15 mouse cellular contexts compared by ENCODE assay signal in genomic region chrY:90743053-90743810, GRCm38 (mm10). TPM values are rescaled to one million over a fixed set of nuclear protein-coding genes. Genes with fewer than 3 reads are reported as not detected.
DNase-seq lines count a peak whose midpoint lies in the region; ATAC-seq and TF ChIP-seq lines count a peak whose summit lies in the region.
"Not testable (repeated sequence)": the region's sequence is repeated elsewhere in the genome, so short reads cannot be mapped to it uniquely, and the experiment has no call there.
"Had no signal": no experiment of that assay in that cellular context is flagged by ENCODE, and none has a peak within 500 bp of the region (broad histone marks: within the 10 kb centered on the region; RNA-seq: fewer than 3 reads in every experiment).

No protein-coding gene starts in this region.

- H3K9me3 ChIP-seq in forebrain, embryonic 12.5 days: peaks cover 54% of the 10 kb centered on the region
- H3K9me3 ChIP-seq in hindbrain, embryonic 13.5 days: peaks cover 52% of the 10 kb centered on the region
- peaks cover 54% of the 10 kb centered on the region for H3K9me3 ChIP-seq in midbrain, embryonic 14.5 days (ENCODE audit: control insufficient read depth, low read length)
- peaks cover 15% of the 10 kb centered on the region for H3K9me3 ChIP-seq in stomach, postnatal 0 days (ENCODE audit: control insufficient read depth, low read length)

- H3K9ac ChIP-seq in forebrain, embryonic 12.5 days; hindbrain, embryonic 13.5 days; midbrain, embryonic 14.5 days (replicated peaks; ENCODE audit: low read length); stomach, postnatal 0 days (ENCODE audit: low read length): not testable (repeated sequence)

- H3K4me3 ChIP-seq in forebrain, embryonic 12.5 days (replicated peaks); hindbrain, embryonic 13.5 days; left cerebral cortex, adult 2 months; midbrain, embryonic 14.5 days (replicated peaks; ENCODE audit: low read depth, low read length); stomach, postnatal 0 days (ENCODE audit: low read depth, low read length): not testable (repeated sequence)

- H3K27ac ChIP-seq in forebrain, embryonic 12.5 days: peak overlapping the region; percentile 9; the same call in 1 of the 2 replicates
- peak overlapping the region; percentile 13; the same call in 1 of the 2 replicates for H3K27ac ChIP-seq in hindbrain, embryonic 13.5 days
- not testable (repeated sequence) for H3K27ac ChIP-seq in left cerebral cortex, adult 2 months; midbrain, embryonic 14.5 days (replicated peaks; ENCODE audit: low read depth, low read length); stomach, postnatal 0 days (replicated peaks)

- not testable (repeated sequence) for H3K4me2 ChIP-seq in forebrain, embryonic 12.5 days; hindbrain, embryonic 13.5 days; midbrain, embryonic 14.5 days (ENCODE audit: low read length); stomach, postnatal 0 days (replicated peaks; ENCODE audit: low read depth)

- intact Hi-C loops in left cerebral cortex, adult 2 months (cut with DNase I): not testable (repeated sequence)

- TF ChIP-seq CTCF in left cerebral cortex, adult 2 months (IDR thresholded peaks at IDR 0.05); stomach, postnatal 0 days (IDR thresholded peaks at IDR 0.05; ENCODE audit: low read depth): not testable (repeated sequence)

- not testable (repeated sequence) for H3K4me1 ChIP-seq in forebrain, embryonic 12.5 days; hindbrain, embryonic 13.5 days (replicated peaks); midbrain, embryonic 14.5 days (ENCODE audit: control insufficient read depth, insufficient read depth, low read length); stomach, postnatal 0 days (replicated peaks; ENCODE audit: control insufficient read depth, insufficient read depth)

- H3K36me3 ChIP-seq in forebrain, embryonic 12.5 days (replicated peaks): peaks cover 52% of the 10 kb centered on the region
- peaks cover 51% of the 10 kb centered on the region for H3K36me3 ChIP-seq in hindbrain, embryonic 13.5 days
- peaks cover 34% of the 10 kb centered on the region for H3K36me3 ChIP-seq in midbrain, embryonic 14.5 days (ENCODE audit: control insufficient read depth, insufficient read depth, low read length)
- peaks cover 15% of the 10 kb centered on the region for H3K36me3 ChIP-seq in stomach, postnatal 0 days (ENCODE audit: control insufficient read depth, insufficient read depth, low read length)

- ATAC-seq in forebrain, embryonic 12.5 days (ENCODE audit: low FRiP score); hindbrain, embryonic 13.5 days (ENCODE audit: low FRiP score); midbrain, embryonic 14.5 days (ENCODE audit: low FRiP score, low TSS enrichment); stomach, postnatal 0 days (ENCODE audit: low FRiP score, low TSS enrichment): not testable (repeated sequence)

- 85% methylated on average over 36 of the region's 46 CpGs for WGBS in forebrain, embryonic 12.5 days
- WGBS in hindbrain, embryonic 13.5 days: 83% methylated on average over 36 of the region's 46 CpGs
- 84% methylated on average over 44 of the region's 46 CpGs for WGBS in midbrain, embryonic 14.5 days
- WGBS in stomach, postnatal 0 days: 92% methylated on average over 46 of the region's 46 CpGs

- not testable (repeated sequence) for H3K27me3 ChIP-seq in forebrain, embryonic 12.5 days; hindbrain, embryonic 13.5 days; midbrain, embryonic 14.5 days (ENCODE audit: control insufficient read depth, insufficient read depth, low read length); stomach, postnatal 0 days (ENCODE audit: control insufficient read depth, insufficient read depth, low read length)

- not testable (repeated sequence) for TF ChIP-seq EP300 in stomach, postnatal 0 days (optimal IDR thresholded peaks at IDR 0.05)

- DNase-seq in MN1 (ENCODE audit: low spot score): peak; percentile 33
- DNase-seq in cerebellum, adult 9-10 months: peak; percentile 47
- peak; percentile 27 to 40 for DNase-seq in left cerebral cortex, adult 2 months (ENCODE audit: extremely low spot score in 1 of 2, low spot score in 2 of 2)
- DNase-seq in midbrain, embryonic 14.5 days: peak; percentile 46
- peak; percentile 19 for DNase-seq in stomach, postnatal 0 days (ENCODE audit: low spot score)

RNA-seq across cellular contexts. Expression of gene Gm21860, which starts 11.4 kb away (rescaled TPM):
- polyA plus RNA-seq in forebrain, embryonic 12.5 days (2016; fragmentation: Nextera tagmentation; extraction: Ambion mirVana): not detected in 2 replicates
- polyA plus RNA-seq in hindbrain, embryonic 13.5 days (2015; fragmentation: Nextera tagmentation; extraction: Ambion mirVana): not detected in 2 replicates
- not detected for total RNA-seq in left cerebral cortex, adult 2 months (2021)
- not detected in 2 replicates for polyA plus RNA-seq in midbrain, embryonic 14.5 days (2014; fragmentation: Nextera tagmentation; extraction: Ambion mirVana)
- not detected in 2 replicates for polyA plus RNA-seq in stomach, postnatal 0 days (2015; fragmentation: Nextera tagmentation; extraction: Ambion mirVana)
- total RNA-seq: forebrain, postnatal 0 days; left cerebral cortex, postnatal 14 days; neutrophil, adult 5-6 weeks had no signal
- polyA plus RNA-seq: embryonic facial prominence, embryonic 11.5 days; forebrain, postnatal 0 days; hindbrain, embryonic 14.5 days; lung, embryonic 15.5 days; midbrain, embryonic 15.5 days; Patski had no signal

RNA-seq across cellular contexts. Expression of gene Gm47283, which starts 41.3 kb away (rescaled TPM):
- polyA plus RNA-seq in forebrain, embryonic 12.5 days (2016; fragmentation: Nextera tagmentation; extraction: Ambion mirVana): not detected in 2 replicates
- not detected in 2 replicates for polyA plus RNA-seq in hindbrain, embryonic 13.5 days (2015; fragmentation: Nextera tagmentation; extraction: Ambion mirVana)
- not detected for total RNA-seq in left cerebral cortex, adult 2 months (2021)
- polyA plus RNA-seq in midbrain, embryonic 14.5 days (2014; fragmentation: Nextera tagmentation; extraction: Ambion mirVana): not detected in 2 replicates
- not detected in 2 replicates for polyA plus RNA-seq in stomach, postnatal 0 days (2015; fragmentation: Nextera tagmentation; extraction: Ambion mirVana)
- total RNA-seq: forebrain, postnatal 0 days; left cerebral cortex, postnatal 14 days; neutrophil, adult 5-6 weeks had no signal
- polyA plus RNA-seq: embryonic facial prominence, embryonic 11.5 days; forebrain, postnatal 0 days; hindbrain, embryonic 14.5 days; lung, embryonic 15.5 days; midbrain, embryonic 15.5 days; Patski had no signal
